Mouse (Mus musculus) brain, embryonic 14.5 days (tissue): ENCODE results near the gene Cabp2. TPM values are rescaled to one million over a fixed set of nuclear protein-coding genes. Genes with fewer than 3 reads are reported as not detected.
"Not testable (repeated sequence)": the region's sequence is repeated elsewhere in the genome, so short reads cannot be mapped to it uniquely, and the experiment has no call there.

ENCODE experiments used
- DNase-seq: peaks from one replicate; pipeline ENCODE4 v3.0.0-alpha.2; 2011; ENCODE audit warnings: low read depth
- CTCF ChIP-seq: fragments of 200-500 bp; IDR thresholded peaks from 2 replicates; pipeline ENCODE4 v1.5.1; 2012; ENCODE audit warnings: inconsistent platforms, mild to moderate bottlenecking, moderate library complexity, borderline replicate concordance; ENCODE audit not compliant: insufficient read depth, insufficient read length; ENCODE audit errors: extremely low read depth
- POLR2A ChIP-seq: fragments of 200-500 bp; IDR thresholded peaks from 2 replicates; pipeline ENCODE4 v1.6.1; 2012; ENCODE audit warnings: mild to moderate bottlenecking, inconsistent platforms, borderline replicate concordance; ENCODE audit not compliant: poor library complexity, insufficient read depth, insufficient read length, severe bottlenecking; ENCODE audit errors: extremely low read depth
- polyA plus RNA-seq: library from polyadenylated mRNA; depleted of rRNA; stranded (reverse); fragments of >200 nt; gene quantifications from 2 replicates; pipeline ENCODE4 v1.2.3, GENCODE M21; 2012

The Cabp2 gene
- polyA plus RNA-seq, 1 experiment = not detected

DNA sequence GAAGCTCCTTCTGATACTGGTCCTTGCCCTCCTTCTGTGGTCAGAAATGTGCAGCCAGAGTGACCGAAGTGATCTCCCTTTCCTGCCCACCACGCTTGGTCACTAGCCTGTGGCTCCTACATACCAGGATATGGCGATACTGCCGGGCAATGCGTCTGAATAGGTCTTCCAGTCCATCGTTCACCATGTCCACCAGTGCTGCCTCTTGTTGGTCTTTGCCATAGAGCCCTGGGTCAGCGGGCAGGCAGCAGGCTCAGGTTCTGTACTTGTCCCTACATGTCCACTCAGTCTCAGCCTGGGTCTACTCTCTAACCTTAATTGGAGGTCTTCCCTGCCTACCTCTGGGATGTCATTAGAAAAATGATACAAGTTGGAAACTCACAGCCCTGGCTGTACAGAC is 23.4 kb upstream of the Cabp2 start:
- TF ChIP-seq CTCF (no peak), POLR2A (no peak)
- no peak for DNase-seq

DNA sequence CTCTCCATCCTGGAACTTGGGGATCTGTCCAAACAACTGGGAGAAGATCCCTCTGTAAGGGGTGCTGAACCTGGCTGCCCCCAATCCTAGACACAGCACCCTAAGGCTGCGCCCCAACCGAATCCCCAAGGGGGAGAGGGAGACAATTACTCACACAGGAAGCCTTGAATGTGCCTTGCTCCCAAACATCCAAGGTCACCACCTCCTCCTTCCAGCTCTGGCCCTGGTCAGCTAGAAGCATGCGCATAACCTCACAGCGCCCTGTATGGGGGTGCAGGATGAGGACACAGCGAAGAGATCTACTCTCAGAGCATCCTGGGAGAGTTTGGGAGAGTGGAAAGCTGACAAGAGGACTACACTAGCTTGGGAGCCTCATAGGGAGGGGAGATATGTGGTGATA is 22.8 kb upstream of the Cabp2 start:
- TF ChIP-seq CTCF (no peak), POLR2A (no peak)
- no peak for DNase-seq

DNA sequence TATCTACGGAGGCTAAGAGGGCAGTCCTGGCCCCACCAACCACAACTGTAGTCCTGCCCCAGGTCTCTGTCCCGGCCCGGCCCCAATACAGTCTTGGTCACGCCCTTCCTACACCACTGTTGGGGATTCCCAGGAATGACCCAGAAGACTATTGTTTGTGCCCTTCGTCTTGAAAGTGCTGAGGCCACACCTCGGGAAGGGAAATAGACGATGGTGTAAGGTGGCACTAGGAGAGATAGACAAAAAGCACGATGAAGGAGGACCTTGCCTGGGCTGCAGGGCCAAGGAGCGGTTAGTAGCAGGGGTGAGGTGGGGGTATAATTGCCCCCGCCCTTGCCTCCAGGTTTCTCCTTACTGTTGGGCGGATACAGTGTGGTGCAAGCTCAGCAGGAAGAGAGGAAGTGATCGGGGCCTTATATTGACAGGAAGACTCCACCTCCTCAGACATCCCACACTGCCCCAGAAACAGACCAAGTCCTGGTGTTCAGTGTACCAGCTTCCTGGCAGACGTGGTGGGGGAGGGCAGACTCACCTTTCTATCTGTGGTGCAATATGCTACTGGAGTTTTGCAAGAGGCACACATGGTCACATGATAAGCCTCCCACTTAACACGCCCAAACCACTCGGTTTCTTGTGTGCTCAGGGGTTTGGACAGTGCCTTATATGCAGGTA is 22.2 kb upstream of the Cabp2 start, which contains the start of gene Gstp3:
Gstp3 (minus strand) TSS at position 501 of the 672 bp plus-strand sequence.
- no peak for DNase-seq
- TF ChIP-seq POLR2A (no peak), CTCF (no peak)

DNA sequence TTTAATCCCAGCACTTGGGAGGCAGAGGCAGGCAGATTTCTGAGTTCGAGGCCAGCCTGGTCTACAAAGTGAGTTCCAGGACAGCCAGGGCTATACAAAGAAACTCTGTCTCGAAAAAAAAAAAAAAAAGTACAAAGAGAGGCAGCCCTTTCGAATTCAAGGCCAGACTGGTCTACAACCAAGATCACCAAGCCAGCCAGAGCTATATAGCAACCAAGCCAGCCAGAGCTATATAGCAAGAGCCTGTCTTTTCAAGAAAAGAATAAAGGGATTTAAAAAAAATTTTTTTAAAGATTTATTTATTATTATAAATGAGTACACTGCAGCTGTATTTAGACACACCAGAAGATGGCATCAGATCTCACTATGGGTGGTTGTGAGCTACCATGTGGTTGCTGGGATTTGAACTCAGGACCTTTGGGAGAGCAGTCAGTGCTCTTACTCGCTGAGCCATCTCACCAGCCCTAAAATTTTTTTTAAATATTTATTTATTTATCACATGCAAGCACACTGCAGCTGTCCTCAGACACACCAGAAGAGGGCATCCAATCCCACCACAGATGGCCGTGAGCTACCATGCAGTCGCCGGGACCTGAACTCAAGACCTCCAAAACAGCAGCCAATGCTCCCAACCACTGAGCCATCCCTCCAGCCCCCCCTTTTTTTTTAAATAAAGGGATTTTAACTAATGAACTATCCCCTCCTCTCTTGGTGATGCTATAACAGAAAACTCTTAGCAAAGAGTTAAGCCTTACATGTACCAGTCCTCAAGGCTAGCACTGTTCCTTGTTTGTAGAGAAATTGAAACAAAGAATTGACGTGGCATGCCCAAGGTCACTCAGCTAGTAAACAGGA is 21.1 kb upstream of the Cabp2 start:
- not testable (repeated sequence) for DNase-seq

DNA sequence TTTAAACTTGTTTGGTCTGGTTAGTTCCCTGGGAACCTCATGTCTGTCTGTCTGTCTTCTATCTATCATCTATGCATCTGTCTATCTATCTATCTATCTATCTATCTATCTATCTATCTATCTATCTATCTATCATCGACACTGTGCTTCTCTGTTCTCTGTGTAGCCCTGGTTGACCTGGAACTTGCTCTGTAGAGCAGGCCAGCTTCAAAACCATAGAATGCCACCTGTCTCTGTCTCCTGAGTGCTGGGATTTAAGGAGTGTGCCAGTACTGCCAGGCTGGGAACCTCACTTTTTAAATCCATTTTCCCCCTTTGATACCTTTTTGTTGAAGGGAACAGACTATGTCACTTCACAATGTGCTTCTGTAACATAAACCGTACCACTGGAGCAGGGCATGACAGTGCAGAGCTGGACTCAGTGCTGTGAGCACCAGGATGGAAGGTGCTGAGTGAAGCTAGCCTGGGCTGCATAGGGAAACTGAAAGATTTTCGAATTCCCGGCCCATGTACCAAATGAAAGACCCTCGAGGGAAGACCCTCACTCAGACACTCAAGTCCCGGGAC is 20.4 kb upstream of the Cabp2 start:
- TF ChIP-seq POLR2A = no peak
- no peak for TF ChIP-seq CTCF
- no peak for DNase-seq

DNA sequence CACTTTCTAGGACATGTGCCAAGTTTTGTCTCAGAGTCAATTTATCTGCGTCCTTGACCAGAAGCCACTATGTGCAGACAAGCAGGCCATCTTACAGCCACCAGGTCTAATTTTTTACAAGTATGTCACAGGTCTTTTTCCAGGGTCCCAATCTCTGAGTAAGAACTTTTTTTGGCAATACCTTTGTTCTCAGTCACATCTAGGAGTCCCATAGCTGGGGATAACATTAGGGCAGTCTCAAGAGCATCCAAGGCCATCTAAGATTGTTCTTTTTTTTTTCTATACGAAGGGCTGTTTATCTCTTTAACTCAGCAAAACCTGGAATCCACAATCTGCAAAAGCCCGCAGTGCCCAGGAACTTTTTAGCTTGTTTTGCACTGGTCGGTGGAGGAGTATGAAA is 18.0 kb upstream of the Cabp2 start:
- DNase-seq = not testable (repeated sequence)

DNA sequence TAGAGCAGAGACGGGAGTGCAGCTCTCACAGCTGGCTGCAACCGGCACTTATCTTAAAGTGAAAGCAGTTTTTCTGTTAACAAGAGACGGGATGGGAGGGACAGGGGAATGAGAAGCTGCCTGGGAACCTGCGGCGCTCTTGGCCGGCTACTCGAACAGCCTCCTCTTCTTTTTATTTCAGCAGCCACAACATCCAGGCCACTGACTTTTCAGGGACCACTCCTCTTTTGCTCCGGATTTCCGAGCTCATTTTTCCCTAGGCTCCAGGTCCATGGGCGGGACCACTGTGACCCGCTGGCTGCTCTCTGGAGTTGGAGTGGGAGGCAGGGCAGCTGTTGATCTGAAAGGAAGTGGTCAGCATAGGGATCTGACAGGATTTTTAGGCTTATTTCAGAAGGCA is 16.9 kb upstream of the Cabp2 start:
- DNase-seq = not testable (repeated sequence)

DNA sequence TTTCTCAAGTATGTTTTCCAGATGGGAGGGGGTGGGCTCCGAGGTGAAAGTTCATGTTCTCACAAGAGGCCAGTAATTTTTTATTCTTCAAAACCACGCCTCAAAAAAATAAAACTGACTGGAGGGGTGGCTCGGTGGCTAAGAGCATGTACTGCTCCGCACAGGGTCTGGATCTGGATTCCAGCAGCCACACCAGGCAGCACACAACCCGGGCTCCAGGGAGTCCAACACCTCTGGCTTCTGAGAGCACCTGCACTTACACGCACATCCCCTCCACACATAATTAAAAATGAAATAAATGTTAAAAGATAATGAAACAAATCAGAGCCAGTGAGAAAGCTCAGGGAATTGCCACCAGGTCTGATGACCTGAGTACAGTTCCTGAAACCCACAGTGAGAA is 15.1 kb upstream of the Cabp2 start:
- no peak for DNase-seq
- TF ChIP-seq CTCF = no peak
- no peak for TF ChIP-seq POLR2A

DNA sequence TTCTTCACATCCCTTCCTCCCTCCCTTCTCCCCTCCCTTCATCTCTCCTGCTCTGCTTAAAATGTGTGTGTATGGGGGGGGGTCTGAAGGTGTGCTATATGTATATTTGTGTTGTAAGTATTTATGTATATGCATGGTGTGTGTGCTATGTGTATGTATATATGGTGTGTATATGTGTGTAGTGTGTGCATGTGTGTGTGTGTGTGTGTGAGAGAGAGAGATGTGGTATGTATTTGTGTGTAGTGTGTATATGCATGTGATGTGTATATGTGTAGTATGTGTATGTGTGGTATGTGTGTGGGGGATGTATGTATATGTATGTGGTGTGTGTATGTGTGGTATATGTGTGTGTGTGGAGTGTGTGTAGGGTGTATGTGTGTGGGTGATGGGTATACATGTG is 14.5 kb upstream of the Cabp2 start:
- no peak for DNase-seq
- TF ChIP-seq CTCF = no peak

DNA sequence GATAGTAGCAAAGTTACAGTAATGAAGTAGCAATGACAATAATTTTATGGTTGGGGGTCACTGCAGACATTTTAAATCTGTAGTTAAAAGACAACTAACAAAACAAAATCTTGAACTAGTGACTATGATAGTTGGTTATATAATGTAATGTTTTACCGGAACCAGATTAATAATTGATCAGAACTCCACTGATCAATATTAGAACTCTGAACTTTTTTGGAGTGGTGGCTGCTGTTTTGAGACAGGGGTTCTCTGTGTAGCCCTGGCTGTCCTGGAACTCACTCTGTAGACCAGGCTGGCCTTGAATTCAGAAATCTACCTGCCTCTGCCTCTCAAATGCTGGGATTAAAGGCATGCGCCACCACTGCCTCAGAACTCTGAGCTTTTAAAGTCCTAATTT is 13.1 kb upstream of the Cabp2 start:
- DNase-seq = not testable (repeated sequence)

DNA sequence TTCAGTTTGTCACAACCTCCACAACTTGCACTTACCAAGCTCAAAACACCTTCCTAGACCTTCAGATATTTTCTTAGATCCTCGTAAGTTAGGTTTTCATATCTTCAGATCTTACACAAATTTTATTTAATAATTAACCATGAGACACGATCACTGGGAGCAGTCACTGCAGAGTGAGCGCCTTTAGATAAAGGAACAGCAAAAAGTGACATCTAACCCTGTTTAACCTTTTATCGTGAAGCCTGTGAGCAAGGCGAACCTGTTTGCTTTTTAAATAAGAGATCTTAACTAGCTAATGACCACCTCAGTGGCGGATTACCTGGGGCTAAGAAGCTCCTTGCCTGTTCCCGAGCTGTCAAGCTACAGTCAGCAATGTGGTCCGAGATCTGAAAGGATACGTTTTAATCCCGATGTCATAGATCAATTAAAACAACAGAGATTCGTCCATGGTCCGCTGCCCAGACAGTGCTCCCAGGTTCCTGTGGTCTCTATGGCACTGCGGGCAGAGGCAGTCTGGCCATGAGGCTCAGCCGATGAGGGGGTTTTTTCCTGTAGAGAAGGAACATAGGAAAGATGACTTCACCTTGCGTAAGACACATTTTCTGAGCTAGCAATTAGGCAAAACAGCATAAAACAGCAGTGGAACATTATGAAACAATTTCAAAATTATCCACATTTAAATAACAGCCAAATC is 12.5 kb upstream of the Cabp2 start:
- DNase-seq = no peak
- TF ChIP-seq CTCF (no peak), POLR2A (no peak)

DNA sequence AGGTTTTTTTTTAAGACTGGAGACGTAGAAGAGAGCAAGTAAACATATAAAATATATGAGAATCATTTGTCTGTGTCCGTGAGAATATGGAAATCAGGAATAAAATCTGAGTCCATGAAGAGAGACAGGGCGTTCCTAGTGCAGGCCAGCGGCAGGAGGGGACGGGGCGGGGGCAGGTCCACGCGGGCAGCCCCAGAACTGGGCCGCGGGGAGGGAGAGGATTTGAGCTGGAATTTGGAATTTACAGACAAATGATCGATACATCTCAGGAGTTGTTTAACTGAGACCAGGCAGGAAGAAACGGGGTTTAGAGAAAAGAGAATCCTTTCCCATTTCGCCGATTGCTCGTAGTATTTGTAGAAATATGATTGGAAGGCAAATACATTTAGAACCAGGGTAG is 11.1 kb upstream of the Cabp2 start:
- TF ChIP-seq POLR2A = no peak
- no peak for TF ChIP-seq CTCF

DNA sequence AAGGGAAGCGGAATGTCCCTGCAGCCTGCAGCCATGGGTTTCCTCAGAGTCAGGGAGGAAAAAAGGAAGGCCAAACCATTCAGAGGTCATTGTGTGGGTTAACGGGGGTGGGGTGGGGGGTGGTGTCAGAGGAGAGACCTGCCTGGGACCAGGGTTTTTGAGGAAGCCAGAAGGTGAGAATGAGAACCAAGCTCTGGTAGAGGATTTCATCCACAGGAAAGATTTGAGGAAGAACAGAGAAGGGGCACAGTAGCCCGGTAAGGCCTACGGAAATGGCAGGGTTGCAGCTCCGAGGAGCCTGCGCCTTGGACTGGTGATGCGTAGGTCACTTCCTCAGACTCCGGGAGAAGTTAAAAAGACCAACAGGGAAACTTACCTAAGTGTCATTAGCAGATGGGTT is 10.6 kb upstream of the Cabp2 start:
- no peak for DNase-seq

More for the DNA sequence above, 11.1 kb upstream of the Cabp2 start:
- no peak for DNase-seq

More for the DNA sequence above, 10.6 kb upstream of the Cabp2 start:
- TF ChIP-seq CTCF (no peak), POLR2A (no peak)
